10 mouse cellular contexts compared by ENCODE assay signal in the genomic region with DNA sequence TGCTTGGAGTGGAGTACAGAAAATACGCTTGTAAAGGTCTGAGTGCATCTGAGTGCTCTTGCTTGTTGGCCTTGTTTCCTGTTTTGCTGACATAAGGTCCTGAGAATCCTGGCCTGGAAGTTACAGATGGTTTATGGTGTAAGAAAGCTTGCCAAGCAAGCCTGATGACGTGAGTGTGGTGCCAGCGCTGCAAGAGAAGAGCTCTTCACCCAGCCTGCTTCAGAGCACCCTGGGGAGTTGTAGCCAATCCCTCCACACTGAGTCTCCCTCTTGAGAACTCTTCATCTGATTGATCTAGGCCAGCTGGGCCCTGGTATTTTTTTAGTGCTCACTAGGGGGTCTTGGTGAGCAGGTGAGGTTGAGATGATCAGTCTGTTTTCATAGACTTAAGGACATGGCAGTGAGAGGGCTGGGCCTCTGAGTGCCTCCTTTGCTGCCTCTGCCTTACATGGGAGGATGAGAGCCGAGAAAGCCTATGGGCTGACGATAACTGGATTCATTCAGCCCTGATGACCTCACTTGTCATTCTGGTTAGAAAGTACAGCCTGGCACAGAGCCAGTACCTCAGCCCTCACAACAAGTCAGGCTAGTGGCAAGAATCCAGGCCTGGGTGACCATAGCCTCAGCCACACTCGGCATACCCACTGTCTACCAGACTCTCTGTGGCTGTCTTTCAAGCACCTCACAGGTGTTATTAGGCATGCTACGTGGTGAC. TPM values are rescaled to one million over a fixed set of nuclear protein-coding genes. Genes with fewer than 3 reads are reported as not detected.
DNase-seq lines count a peak whose midpoint lies in the region; ATAC-seq lines count a peak whose summit lies in the region.
"Had no signal": no experiment of that assay in that cellular context is flagged by ENCODE, and none has a peak within 500 bp of the region (broad histone marks: within the 10 kb centered on the region; RNA-seq: fewer than 3 reads in every experiment).

No protein-coding gene starts in this region.

- 0 out of 2 replicates have a peak, but pooled peaks cover 2% of the 10 kb centered on the region for H3K9me3 ChIP-seq in heart, embryonic 16.5 days (replicated peaks; ENCODE audit: control insufficient read depth, low read length)
- H3K9me3 ChIP-seq: neural tube, embryonic 12.5 days had no signal

- H3K4me3 ChIP-seq in heart, embryonic 16.5 days (ENCODE audit: low read length): no peak overlapping the region
- H3K4me3 ChIP-seq: limb, embryonic 13.5 days; neural tube, embryonic 12.5 days had no signal

- 44% methylated on average over 7 of the region's 7 CpGs for WGBS in heart, embryonic 16.5 days

- DNase-seq in gastrocnemius, adult 18-20 months (ENCODE audit: low spot score): peak; percentile 44
- DNase-seq in gastrocnemius, postnatal 4 days (ENCODE audit: low spot score in 2 of 2): no peak
- peak; percentile 27 for DNase-seq in urinary bladder, postnatal 14 days (ENCODE audit: low spot score)
- no peak for DNase-seq in urinary bladder, adult 2 months (ENCODE audit: low spot score)
- DNase-seq in spleen, adult 18-20 months: no peak
- no peak for DNase-seq in T-cell, adult 2 months (ENCODE audit: low spot score)
- DNase-seq in right cerebral cortex, postnatal 25 days: no peak

- ATAC-seq in heart, embryonic 16.5 days (replicated peaks; ENCODE audit: extremely low read depth, insufficient read depth, low FRiP score): peak; percentile 55; the same call in 1 of the 2 replicates

- peaks cover 17% of the 10 kb centered on the region for H3K4me1 ChIP-seq in heart, embryonic 16.5 days (ENCODE audit: control insufficient read depth, insufficient read depth, low read length)
- H3K4me1 ChIP-seq: limb, embryonic 13.5 days; neural tube, embryonic 12.5 days had no signal

- peak overlapping the region; percentile 87 for H3K27ac ChIP-seq in heart, embryonic 16.5 days (ENCODE audit: low read length)
- H3K27ac ChIP-seq: limb, embryonic 13.5 days; neural tube, embryonic 12.5 days had no signal

- no peak overlapping the region for H3K4me2 ChIP-seq in heart, embryonic 16.5 days (ENCODE audit: low read depth, low read length)
- H3K4me2 ChIP-seq: limb, embryonic 13.5 days; neural tube, embryonic 12.5 days had no signal

- no peak overlapping the region for H3K9ac ChIP-seq in heart, embryonic 16.5 days (ENCODE audit: low read length)
- H3K9ac ChIP-seq: limb, embryonic 13.5 days; neural tube, embryonic 12.5 days had no signal

- H3K36me3 ChIP-seq in heart, embryonic 16.5 days (ENCODE audit: control insufficient read depth, insufficient read depth): no peaks in the 10 kb centered on the region
- H3K36me3 ChIP-seq: limb, embryonic 13.5 days; neural tube, embryonic 12.5 days had no signal

- no peaks in the 10 kb centered on the region for H3K27me3 ChIP-seq in heart, embryonic 16.5 days (ENCODE audit: control insufficient read depth, insufficient read depth, low read length)
- H3K27me3 ChIP-seq: limb, embryonic 13.5 days; neural tube, embryonic 12.5 days had no signal

RNA-seq across cellular contexts. Expression of a gene that starts 35.9 kb away (rescaled TPM):
- total RNA-seq in gastrocnemius, adult 18-20 months (2021): 10 to 100 TPM; 51.3 to 56.9 TPM
- 10 to 100 TPM; 29.7 to 35.5 TPM for total RNA-seq in gastrocnemius, postnatal 4 days (2021)
- polyA plus RNA-seq in urinary bladder, adult 2 months (2012; rRNA removed): 22.4 and 24.2 TPM in 2 replicates
- 7.0 and 9.2 TPM in 2 replicates for polyA plus RNA-seq in heart, embryonic 16.5 days (2015; fragmentation: Nextera tagmentation; extraction: Ambion mirVana)

RNA-seq across cellular contexts. Expression of a gene that starts 36.0 kb away (rescaled TPM):
- 10 to 100 TPM; 25.4 to 25.9 TPM for total RNA-seq in gastrocnemius, adult 18-20 months (2021)
- total RNA-seq in gastrocnemius, postnatal 4 days (2021): 10 to 100 TPM; 33.1 to 37.7 TPM
- 24.0 and 24.7 TPM in 2 replicates for polyA plus RNA-seq in urinary bladder, adult 2 months (2012; rRNA removed)
- polyA plus RNA-seq in heart, embryonic 16.5 days (2015; fragmentation: Nextera tagmentation; extraction: Ambion mirVana): 26.0 and 30.0 TPM in 2 replicates

RNA-seq across cellular contexts. Expression of a gene that starts 42.5 kb away (rescaled TPM):
- 1 to 10 TPM; 5.8 to 7.6 TPM for total RNA-seq in gastrocnemius, adult 18-20 months (2021)
- total RNA-seq in gastrocnemius, postnatal 4 days (2021): 10 to 100 TPM; 15.7 to 21.1 TPM
- polyA plus RNA-seq in urinary bladder, adult 2 months (2012; rRNA removed): 33.7 and 34.9 TPM in 2 replicates
- polyA plus RNA-seq in heart, embryonic 16.5 days (2015; fragmentation: Nextera tagmentation; extraction: Ambion mirVana): 35.1 and 43.0 TPM in 2 replicates

Comparison
In these comparisons a context has a peak if more than half of its experiments do, and no peak if none do; other contexts are left out.
1. DNase-seq: peak in gastrocnemius, adult 18-20 months (single experiment) and urinary bladder, postnatal 14 days (single experiment); none in gastrocnemius, postnatal 4 days (0 of 2), urinary bladder, adult 2 months (single experiment), spleen, adult 18-20 months (0 of 2), T-cell, adult 2 months (single experiment) and right cerebral cortex, postnatal 25 days (single experiment).